Mouse (Mus musculus) A20 (cell line): Measurements from ENCODE around the gene Spsb1.

Experiments used
- DNase-seq: peaks from one replicate; pipeline ENCODE4 v3.0.0-alpha.2; 2011; ENCODE audit warnings: low read depth, low spot score

The Spsb1 gene

GRCm38 (mm10) chr4:149983921-149984645 lies 29.2 kb upstream of the Spsb1 start:
- no peak for DNase-seq

- no peak for DNase-seq
Measured at GRCm38 (mm10) chr4:149982154-149982553, 27.3 kb upstream of the Spsb1 start.

- peak; percentile 75 for DNase-seq
Measured at GRCm38 (mm10) chr4:149979819-149980308, 25.0 kb upstream of the Spsb1 start.

- no peak for DNase-seq
Measured at GRCm38 (mm10) chr4:149978820-149979219, 24.0 kb upstream of the Spsb1 start.

GRCm38 (mm10) chr4:149977801-149978544 lies 23.1 kb upstream of the Spsb1 start:
- no peak for DNase-seq

- no peak for DNase-seq
Measured at GRCm38 (mm10) chr4:149977181-149977580, 22.3 kb upstream of the Spsb1 start.

GRCm38 (mm10) chr4:149975730-149976254 lies 20.9 kb upstream of the Spsb1 start:
- no peak for DNase-seq

- no peak for DNase-seq
Measured at GRCm38 (mm10) chr4:149975291-149975690, 20.4 kb upstream of the Spsb1 start.

- DNase-seq, result no peak
Measured at GRCm38 (mm10) chr4:149971393-149971792, 16.6 kb upstream of the Spsb1 start.

- no peak for DNase-seq
Measured at GRCm38 (mm10) chr4:149968526-149968925, 13.7 kb upstream of the Spsb1 start.

- no peak for DNase-seq
Measured at GRCm38 (mm10) chr4:149966963-149967362, 12.1 kb upstream of the Spsb1 start.

- no peak for DNase-seq
Measured at GRCm38 (mm10) chr4:149966252-149966651, 11.4 kb upstream of the Spsb1 start.

- no peak for DNase-seq
Measured at GRCm38 (mm10) chr4:149965672-149966071, 10.8 kb upstream of the Spsb1 start.

- DNase-seq, result no peak
Measured at GRCm38 (mm10) chr4:149965242-149965641, 10.4 kb upstream of the Spsb1 start.

GRCm38 (mm10) chr4:149964770-149965169 lies 9.9 kb upstream of the Spsb1 start:
- no peak for DNase-seq

- no peak for DNase-seq
Measured at GRCm38 (mm10) chr4:149964285-149964684, 9.4 kb upstream of the Spsb1 start.

- no peak for DNase-seq
Measured at GRCm38 (mm10) chr4:149960391-149960790, 5.5 kb upstream of the Spsb1 start.

GRCm38 (mm10) chr4:149959816-149960215 lies 5.0 kb upstream of the Spsb1 start:
- peak; percentile 67 for DNase-seq

GRCm38 (mm10) chr4:149958566-149958965 lies 3.7 kb upstream of the Spsb1 start:
- peak; percentile 72 for DNase-seq

GRCm38 (mm10) chr4:149956048-149956447 lies 1.2 kb upstream of the Spsb1 start:
- DNase-seq, result no peak

GRCm38 (mm10) chr4:149955631-149956030 lies 788 bp upstream of the Spsb1 start:
- no peak for DNase-seq

- no peak for DNase-seq
Measured at GRCm38 (mm10) chr4:149953621-149954481, 992 bp downstream of the Spsb1 start.
